Mouse (Mus musculus) regulatory T cell (primary cell): ENCODE data around the gene Gpr3.

Experiments used
- in situ Hi-C: fragments of 300-600 bp; cut with MboI, MseI; formaldehyde crosslinking; loops from one replicate; pipeline ENCODE4 v1.15.1; 2025; ENCODE audit warnings: high pct_unique_total_duplicates

Gene Gpr3

DNA sequence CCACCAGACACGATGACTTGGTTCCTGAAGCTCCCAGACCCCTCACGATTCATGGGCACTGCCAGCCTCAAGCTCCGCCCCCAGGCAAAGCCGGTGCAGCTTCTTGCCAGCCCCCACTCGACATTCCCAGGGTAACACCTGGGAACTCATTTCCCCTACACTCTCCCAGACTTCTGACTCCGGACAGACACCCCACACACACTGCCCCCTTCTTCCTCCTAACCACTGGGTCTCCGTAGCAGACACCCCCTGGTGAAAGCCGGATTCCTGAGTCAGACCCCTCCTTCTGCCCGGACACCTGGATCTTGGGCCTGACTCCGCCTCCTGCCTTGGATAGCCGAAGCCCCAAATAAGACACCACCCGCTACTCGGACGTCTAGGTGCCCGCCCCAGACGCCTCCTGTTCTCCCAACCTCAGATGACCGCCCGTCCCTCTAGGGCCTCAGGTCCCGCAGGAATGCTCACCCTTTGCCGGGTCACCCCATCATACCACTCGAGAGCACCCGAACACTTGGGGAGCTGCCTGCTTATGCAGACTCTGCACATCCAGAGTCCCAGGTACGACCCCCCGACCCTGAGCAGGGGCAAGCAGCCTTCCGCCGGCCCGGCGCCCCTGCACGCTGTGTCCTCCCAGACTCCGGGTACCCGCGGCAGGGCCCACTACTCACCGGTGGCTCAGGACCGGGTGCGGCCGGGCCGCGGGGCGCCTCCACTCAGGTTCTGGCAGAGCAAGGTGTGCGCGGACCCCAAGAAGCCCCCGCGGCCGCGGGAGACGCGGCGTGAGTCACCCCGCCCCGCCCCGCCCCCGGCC, at the start of gene Gpr3, which contains the start of gene Cd164l2:
Gpr3 (minus strand) TSS at position 786 of the 811 bp plus-strand sequence.
Cd164l2 (plus strand) TSS at position 381 of the 811 bp plus-strand sequence.
- in situ Hi-C loops: loop anchor here (5.0 kb wide), 2 partner anchors 35 to 85 kb away; no protein-coding TSS in a partner anchor

DNA sequence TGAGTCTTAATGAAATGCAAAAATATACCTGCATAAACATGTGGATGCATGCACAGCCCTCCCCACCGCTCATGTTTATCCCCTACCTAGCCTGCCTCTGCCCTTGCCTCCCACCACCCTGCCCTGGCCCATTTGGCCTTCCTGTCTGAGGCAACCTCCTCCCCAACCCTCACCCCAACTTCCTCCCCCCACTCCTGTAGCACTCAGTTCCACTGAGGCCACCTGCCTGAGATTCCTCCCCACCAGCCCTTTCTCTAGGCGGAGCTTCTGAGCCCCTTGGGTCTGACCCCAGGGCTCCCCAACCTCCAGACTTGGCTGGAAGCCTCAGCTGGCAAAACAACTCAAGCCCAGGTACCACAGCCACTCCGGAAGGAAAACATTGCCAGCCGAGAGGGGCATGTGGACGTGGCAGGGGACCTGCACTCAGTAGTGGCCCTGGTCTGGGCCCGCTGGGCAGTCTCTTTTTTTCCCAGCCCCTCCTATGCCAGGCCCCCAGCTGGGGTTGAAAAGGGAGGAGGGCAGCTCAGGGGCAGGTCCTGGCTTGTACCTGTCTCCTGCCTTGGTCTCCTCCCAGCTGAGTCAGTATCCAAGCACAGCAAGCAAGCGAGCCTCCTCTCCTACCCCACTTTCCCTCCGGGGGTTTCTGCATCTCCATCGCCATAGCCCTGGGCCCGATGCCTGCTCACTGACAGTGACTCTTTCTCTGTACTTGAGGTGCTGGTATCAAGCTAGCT, 49.5 kb upstream of the Gpr3 start:
- in situ Hi-C loops: no loop called here

- in situ Hi-C loops: loop anchor here (5.0 kb wide), 1 partner anchor 39 kb away; no protein-coding TSS in a partner anchor
These were observed 45.6 kb upstream of the Gpr3 start for GRCm38 (mm10) chr4:133257798-133258408.

- in situ Hi-C loops: loop anchor here (5.0 kb wide), 1 partner anchor 40 kb away; no protein-coding TSS in a partner anchor
These were observed 44.9 kb upstream of the Gpr3 start for GRCm38 (mm10) chr4:133257230-133257629.

DNA sequence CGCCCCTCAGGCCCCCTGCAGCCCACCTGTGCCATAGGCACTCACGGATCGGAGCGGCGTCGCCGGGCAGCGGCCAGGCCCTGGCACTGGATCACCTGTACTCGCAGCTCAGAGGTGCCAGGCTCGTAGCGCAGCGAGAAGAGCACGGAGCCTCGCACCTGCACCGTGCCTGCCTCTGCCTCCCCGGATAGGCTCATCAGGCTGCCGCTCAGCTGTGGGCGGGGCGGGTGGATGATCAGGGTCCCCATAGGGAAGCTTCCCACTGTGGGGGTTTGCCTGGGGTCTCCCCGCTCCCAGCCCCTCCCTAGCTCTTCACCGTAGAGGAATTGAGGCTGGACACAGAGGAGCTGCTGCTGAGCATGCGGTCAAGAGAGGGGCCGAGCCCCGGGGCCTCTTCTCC, 44.5 kb upstream of the Gpr3 start:
- in situ Hi-C loops: loop anchor here (5.0 kb wide), 1 partner anchor 40 kb away; no protein-coding TSS in a partner anchor

DNA sequence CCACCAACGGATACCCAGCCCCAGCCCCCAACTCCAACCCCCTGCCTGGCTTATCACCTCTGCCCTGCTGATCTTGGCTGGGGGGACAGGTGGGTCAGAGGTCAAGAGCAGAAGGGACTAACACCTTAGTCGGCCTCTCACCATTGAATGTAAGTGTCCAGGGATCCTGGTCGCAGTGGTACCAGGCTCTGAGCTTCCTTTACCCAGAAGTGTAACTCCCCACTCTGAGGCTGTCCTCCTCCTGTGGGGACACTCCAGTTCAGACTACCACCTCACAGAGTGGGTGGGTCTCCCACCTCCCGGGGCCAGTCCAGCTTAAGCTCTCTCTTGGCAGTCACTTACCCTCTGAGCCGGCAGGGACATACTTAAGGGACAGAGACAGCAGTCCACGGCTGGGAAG, 43.1 kb upstream of the Gpr3 start:
- in situ Hi-C loops: loop anchor here (5.0 kb wide), 1 partner anchor 42 kb away; no protein-coding TSS in a partner anchor

GRCm38 (mm10) chr4:133253412-133253811, 41.1 kb upstream of the Gpr3 start:
- in situ Hi-C loops: no loop called here

GRCm38 (mm10) chr4:133252089-133252488, 39.8 kb upstream of the Gpr3 start:
- in situ Hi-C loops: no loop called here

DNA sequence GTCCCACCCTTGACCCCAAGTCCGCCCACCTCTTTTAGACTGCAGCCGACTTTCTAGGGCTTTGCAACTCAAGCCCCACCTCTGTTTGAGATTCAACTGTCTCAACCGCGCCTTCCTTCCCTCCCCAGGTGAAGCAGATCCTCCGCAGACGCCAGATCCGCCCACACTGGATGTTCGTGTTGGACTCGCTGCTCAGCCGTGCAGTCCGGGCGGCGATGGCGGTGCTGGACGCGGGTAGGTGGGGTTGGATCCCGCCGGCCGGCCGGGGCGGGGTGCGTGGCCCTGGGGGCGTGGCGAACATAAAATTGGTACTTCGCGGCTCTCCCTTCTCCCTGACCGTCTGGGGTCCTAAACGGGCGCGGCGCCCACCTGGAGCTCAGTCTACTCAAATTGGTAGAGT, 38.9 kb upstream of the Gpr3 start:
- in situ Hi-C loops: no loop called here

GRCm38 (mm10) chr4:133250609-133251008, 38.3 kb upstream of the Gpr3 start:
- in situ Hi-C loops: no loop called here

DNA sequence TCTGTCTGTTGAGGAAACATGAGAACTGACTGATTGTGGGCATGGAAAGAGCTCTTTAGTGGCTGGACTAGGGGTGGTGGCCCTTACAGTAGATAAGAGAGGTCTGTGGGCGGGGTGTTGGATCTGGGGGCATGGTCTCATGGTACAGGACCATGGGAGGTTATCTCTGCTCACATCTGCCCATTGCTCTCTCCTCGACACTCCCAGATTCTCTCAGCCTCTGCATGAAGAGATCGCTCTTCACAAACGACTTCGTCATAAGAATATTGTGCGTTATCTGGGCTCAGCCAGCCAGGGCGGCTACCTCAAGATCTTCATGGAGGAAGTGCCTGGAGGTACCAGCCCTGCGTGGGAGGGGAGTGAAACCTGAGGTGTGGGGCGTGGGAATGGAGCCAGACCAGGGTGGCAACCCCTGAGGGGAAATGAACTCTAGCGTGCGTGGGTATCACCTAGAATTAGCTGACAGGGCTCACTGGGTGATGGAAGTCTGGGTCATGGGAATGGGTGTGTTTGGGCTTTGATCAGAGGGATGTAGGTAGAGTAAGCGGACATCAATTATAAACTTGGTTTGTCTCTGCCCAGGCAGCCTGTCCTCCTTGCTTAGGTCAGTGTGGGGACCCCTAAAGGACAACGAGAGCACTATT, 35.6 kb upstream of the Gpr3 start:
- in situ Hi-C loops: loop anchor here (5.0 kb wide), 1 partner anchor 36 kb away; the partner anchor contains the start of genes Cd164l2 and Gpr3

DNA sequence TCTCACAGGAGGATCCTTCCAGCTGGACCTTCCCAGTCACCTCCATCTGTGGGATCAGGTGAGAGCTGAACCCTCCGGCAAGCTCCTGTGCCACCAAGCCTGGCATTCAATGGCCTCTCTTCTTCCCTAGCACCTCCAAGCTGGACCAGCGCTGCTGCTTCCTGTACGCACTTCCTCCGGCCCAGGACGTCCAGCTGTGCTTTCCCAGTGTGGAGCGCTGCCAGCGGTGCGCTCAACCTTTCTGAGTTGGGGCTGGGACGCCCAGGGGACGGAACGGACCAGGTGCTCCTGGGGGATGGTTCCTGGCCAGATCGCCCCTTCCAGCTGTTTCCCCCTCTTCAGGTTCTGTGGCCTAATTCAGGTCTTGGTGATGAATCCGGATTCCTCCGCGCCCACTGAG, 34.7 kb upstream of the Gpr3 start:
- in situ Hi-C loops: loop anchor here (5.0 kb wide), 1 partner anchor 35 kb away; the partner anchor contains the start of genes Cd164l2 and Gpr3

- in situ Hi-C loops: no loop called here
These were observed 32.0 kb upstream of the Gpr3 start for GRCm38 (mm10) chr4:133244289-133244688.

DNA sequence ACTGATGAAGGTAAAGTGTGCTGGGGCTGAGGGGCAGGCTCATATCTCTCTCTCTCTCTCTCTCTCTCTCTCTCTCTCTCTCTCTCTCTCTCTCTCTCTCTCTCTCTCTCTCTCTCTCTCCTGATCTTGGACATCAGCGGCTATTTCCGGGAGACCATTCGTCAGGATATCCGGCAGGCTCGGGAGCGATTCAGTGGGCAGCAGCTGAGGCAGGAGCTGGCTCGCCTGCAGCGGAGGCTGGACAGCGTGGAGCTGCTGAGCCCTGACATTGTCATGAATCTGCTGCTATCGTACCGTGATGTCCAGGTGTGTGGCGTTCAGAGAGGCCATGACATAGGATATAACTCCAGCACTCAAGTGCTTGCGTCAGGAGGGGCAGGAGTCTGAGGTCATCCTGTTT, 31.2 kb upstream of the Gpr3 start:
- in situ Hi-C loops: no loop called here

DNA sequence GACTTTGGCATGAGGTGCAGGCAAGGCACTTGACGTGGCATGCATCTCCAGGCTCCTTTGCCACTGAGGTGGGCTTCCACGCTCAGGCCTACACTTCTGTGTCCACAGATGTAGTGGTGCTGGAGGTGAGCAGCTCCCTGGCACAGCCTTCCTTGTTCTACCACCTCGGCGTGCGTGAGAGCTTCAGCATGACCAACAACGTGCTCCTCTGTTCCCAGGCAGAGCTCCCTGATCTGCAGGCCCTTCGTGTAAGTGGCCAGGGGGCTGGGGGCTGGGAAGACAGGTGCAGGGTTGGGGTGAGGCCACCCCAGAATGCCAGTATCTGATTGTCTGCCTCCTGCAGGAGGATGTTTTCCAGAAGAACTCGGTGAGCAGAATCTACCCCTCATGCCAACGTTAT, 30.4 kb upstream of the Gpr3 start:
- in situ Hi-C loops: no loop called here

DNA sequence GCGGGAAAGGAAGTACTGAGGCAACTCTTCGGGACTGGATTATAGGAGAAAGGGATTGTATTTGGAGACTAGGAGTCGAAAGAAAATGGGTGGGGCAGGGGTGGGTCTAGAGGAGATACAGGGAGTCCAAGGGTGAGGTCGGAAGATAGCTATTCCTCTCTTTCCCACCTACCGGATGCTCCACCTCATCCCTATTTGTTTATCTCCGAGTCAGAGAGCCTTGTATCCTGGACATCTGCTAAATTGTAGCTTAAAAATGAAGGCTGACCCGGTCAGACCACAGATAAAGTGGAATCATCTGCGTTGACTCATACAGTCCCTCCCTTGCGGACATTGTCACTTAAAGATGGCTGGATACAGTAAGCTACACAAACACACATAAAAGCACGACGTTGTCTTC, 29.6 kb upstream of the Gpr3 start:
- in situ Hi-C loops: no loop called here

DNA sequence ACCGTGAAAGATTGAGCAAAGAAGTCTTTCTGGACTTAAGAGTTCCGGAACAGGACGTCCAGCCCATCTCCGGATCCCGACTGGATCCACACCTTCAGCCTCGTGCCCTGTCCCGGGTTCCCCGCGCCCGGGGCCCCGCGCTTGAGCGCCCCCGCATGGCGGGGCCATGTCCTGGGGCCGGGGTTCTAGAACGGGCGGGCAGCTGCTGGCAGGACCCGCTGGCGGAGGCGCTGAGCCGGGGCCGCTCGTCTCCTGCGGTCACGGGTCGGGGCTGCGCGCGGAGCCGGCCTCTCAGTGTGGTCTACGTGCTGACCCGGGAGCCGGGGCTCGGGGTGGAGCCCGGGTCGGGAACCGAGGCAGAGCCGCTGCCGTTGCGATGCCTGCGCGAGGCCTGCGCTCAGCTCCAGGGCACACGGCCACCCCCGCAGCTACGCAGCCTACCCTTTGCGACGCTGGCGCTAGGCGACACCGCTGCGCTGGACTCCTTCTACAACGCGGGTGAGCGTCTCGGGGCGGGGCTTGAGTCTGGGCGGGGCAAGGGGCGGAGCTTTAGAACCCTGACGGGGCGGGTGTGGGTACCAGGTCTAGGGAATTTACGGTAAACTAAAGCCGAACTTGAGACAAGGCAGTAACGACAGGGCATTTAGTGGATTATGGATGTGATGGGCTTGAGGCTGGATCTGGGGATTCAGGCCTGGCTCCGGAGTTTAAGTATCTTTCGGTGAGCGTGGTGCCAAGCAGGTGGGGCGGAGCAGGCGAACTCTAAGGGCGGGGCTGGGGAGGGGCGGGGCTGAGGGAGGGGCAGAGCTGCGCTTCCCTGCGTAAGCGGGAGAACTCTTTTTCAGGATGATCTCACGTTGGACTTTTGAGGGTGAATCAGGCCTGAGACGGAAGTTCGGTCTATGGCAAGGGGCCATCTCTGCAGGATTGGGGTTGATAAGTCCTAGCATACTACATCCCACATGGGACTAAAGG, 28.9 kb upstream of the Gpr3 start:
- in situ Hi-C loops: no loop called here

GRCm38 (mm10) chr4:133240490-133240921, 28.2 kb upstream of the Gpr3 start, which contains the start of gene Map3k6:
TSS of gene Map3k6 (plus strand) at chr4:133240818.
- in situ Hi-C loops: no loop called here

GRCm38 (mm10) chr4:133237911-133238310, 25.6 kb upstream of the Gpr3 start:
- in situ Hi-C loops: no loop called here

GRCm38 (mm10) chr4:133235415-133235814, 23.1 kb upstream of the Gpr3 start:
- in situ Hi-C loops: no loop called here
